Mouse (Mus musculus): Measurements from ENCODE around the gene Aimp2.

Gene Aimp2

GRCm38 (mm10) chr5:143906429-143906828, 3.2 kb downstream of the Aimp2 start:
- intact Hi-C loops (cut with DNase I): no loop called here

- intact Hi-C loops (cut with DNase I): no loop called here
Measured at GRCm38 (mm10) chr5:143903813-143904212, 5.8 kb downstream of the Aimp2 start.

GRCm38 (mm10) chr5:143902111-143902510, 7.5 kb downstream of the Aimp2 start:
- intact Hi-C loops (cut with DNase I): no loop called here

- intact Hi-C loops (cut with DNase I): no loop called here
Measured at GRCm38 (mm10) chr5:143897635-143898330, 11.9 kb downstream of the Aimp2 start, which contains the start of gene Ankrd61. Ankrd61 (minus strand) TSS chr5:143897685.

- intact Hi-C loops (cut with DNase I): no loop called here
Measured at GRCm38 (mm10) chr5:143893396-143893795, 16.3 kb downstream of the Aimp2 start.

GRCm38 (mm10) chr5:143892255-143892886, 17.3 kb downstream of the Aimp2 start:
- intact Hi-C loops (cut with DNase I): no loop called here

GRCm38 (mm10) chr5:143890741-143891140, 18.9 kb downstream of the Aimp2 start:
- intact Hi-C loops (cut with DNase I): loop anchor here (1.0 kb wide), 1 partner anchor 27 kb away; no protein-coding TSS in a partner anchor

- intact Hi-C loops (cut with DNase I): no loop called here
Measured at GRCm38 (mm10) chr5:143885274-143885673, 24.4 kb downstream of the Aimp2 start.

- intact Hi-C loops (cut with DNase I): no loop called here
Measured at GRCm38 (mm10) chr5:143874571-143874970, 35.1 kb downstream of the Aimp2 start.

GRCm38 (mm10) chr5:143871547-143872169, 38.0 kb downstream of the Aimp2 start:
- intact Hi-C loops (cut with DNase I): no loop called here

Data from adrenal gland (tissue).